Mouse (Mus musculus) limb, embryonic 11.5 days (tissue): ENCODE measurements around the gene Cdk13. TPM values are rescaled to one million over a fixed set of nuclear protein-coding genes. Genes with fewer than 3 reads are reported as not detected.

ENCODE experiments used
- ATAC-seq: fragments of 200-750 bp; cut with Nextera tagmentation; 2 replicates; pipeline ENCODE4 v1.8.0; 2017; ENCODE audit warnings: low read depth; ENCODE audit not compliant: insufficient number of reproducible peaks, low FRiP score, low TSS enrichment
- DNase-seq: peaks from one replicate; pipeline ENCODE4 v3.0.0-alpha.2; 2015; ENCODE audit warnings: low spot score
- H3K27ac ChIP-seq: fragments of 300-500 bp; sonication (generic); replicated peaks from 2 replicates; pipeline ENCODE4 v1.5.1; 2014; ENCODE audit warnings: low read depth, mild to moderate bottlenecking, low read length
- H3K27me3 ChIP-seq: fragments of 300-500 bp; sonication (generic); 2 replicates; pipeline ENCODE4 v1.6.1; 2014; ENCODE audit warnings: mild to moderate bottlenecking, low read length, mixed read lengths; ENCODE audit not compliant: control insufficient read depth, insufficient read depth
- H3K36me3 ChIP-seq: fragments of 300-500 bp; sonication (generic); 2 replicates; pipeline ENCODE4 v1.6.1; 2014; ENCODE audit warnings: mild to moderate bottlenecking, low read length, moderate library complexity, mixed read lengths; ENCODE audit not compliant: control insufficient read depth, insufficient read depth
- H3K4me1 ChIP-seq: fragments of 300-500 bp; sonication (generic); 2 replicates; pipeline ENCODE4 v1.6.1; 2014; ENCODE audit warnings: low read length, mixed read lengths; ENCODE audit not compliant: control insufficient read depth, insufficient read depth
- H3K4me2 ChIP-seq: fragments of 300-500 bp; sonication (generic); 2 replicates; pipeline ENCODE4 v1.6.1; 2014; ENCODE audit warnings: low read depth, mild to moderate bottlenecking, moderate library complexity; ENCODE audit not compliant: severe bottlenecking
- H3K4me3 ChIP-seq: fragments of 300-500 bp; sonication (generic); 2 replicates; pipeline ENCODE4 v1.5.1; 2014; ENCODE audit warnings: low read depth, low read length
- H3K9ac ChIP-seq: fragments of 300-500 bp; sonication (generic); 2 replicates; pipeline ENCODE4 v1.6.1; 2014; ENCODE audit warnings: mild to moderate bottlenecking, low read length
- H3K9me3 ChIP-seq: fragments of 300-500 bp; sonication (generic); 2 replicates; pipeline ENCODE4 v1.6.1; 2016; ENCODE audit warnings: low read length; ENCODE audit not compliant: control insufficient read depth
- WGBS: fragments of 180-500 bp; shearing (Covaris S2); extraction: QIAGEN DNeasy Blood & Tissue Kit; methylation state at CpG from one replicate; pipeline ENCODE4 v1.1.7; 2014; 5-methylcytosine and 5-hydroxymethylcytosine counted together
- polyA plus RNA-seq: library from polyadenylated mRNA; unstranded; fragments of >200 nt; fragmentation: Nextera tagmentation; extraction: Ambion mirVana; gene quantifications from 2 replicates; pipeline ENCODE4 v1.2.1, GENCODE M21; 2014

The Cdk13 gene
- 18.1 and 20.4 TPM in 2 replicates for polyA plus RNA-seq

DNA sequence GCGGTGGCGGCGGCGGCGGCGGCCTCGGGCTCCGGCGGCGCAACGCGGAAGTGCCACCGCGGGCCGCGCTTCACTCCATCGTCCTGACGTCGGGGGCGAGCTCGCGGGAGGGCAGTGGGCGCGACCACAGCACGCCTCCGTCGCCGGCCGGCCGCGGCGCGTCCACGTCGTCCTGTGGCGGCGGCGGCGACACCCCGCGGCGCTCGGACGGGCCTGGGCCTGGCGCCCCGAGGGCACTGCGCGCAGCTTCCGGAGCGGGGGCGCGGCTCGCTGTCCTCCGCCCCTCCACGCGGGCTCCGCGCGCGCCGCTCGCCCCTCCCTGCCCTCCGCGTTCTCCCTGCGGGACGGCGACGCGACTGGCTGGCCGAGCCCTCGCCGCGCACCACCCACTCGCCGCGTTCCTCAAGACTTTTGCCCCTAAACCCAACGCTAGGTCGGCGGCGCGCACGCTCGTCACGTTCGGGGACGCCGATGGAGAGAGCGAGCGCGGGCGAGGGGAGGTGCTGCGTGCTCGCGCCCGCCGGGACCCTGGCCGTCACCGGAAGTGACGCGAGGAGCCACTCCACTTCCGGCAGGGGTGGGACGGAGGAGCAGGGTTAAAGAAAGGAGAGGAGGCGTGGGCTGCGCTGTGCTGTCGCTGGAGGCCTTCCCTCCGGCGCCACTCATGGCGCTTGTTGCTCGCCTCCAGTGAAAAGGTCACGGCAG, at the start of gene Cdk13:
Gene Cdk13 (minus strand): TSS at position 189 of the 705 bp plus-strand sequence.
- H3K4me2 ChIP-seq = peak within 1 kb of the TSS; percentile 85
- peak; percentile 97 for ATAC-seq
- under 1% methylated on average over 90 of the region's 110 CpGs for WGBS
- 0 out of 2 replicates have a peak, but pooled peaks cover 2% of the 10 kb centered on the region for H3K9me3 ChIP-seq
- no peaks in the 10 kb centered on the region for H3K36me3 ChIP-seq
- H3K9ac ChIP-seq = peak within 1 kb of the TSS; percentile 95
- peaks cover 3% of the 10 kb centered on the region; the same call in 1 of the 2 replicates for H3K4me1 ChIP-seq
- no peaks in the 10 kb centered on the region for H3K27me3 ChIP-seq
- peak within 1 kb of the TSS; percentile 94 for H3K27ac ChIP-seq
- H3K4me3 ChIP-seq = peak within 1 kb of the TSS; percentile 97
- peak; percentile 99 for DNase-seq

DNA sequence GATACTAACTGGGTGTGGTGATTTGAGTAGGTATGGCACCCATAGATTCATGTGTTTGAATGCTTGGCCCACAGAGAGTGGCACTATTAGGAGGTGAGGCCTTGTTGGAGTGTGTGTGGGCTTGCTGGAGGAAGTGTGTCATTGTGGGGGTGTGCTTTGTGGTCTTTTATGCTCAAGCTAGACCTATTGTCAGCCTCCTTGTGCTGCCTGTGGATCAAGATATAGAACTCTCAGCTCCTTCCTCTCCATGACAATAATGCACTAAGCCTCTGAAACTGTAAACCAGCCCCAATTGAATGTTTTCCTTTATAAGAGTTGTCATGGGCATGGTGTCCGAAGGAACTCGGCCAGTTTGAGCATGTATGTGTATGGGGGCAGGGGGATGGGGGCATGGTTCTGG, 38.4 kb upstream of the Cdk13 start:
- no peaks in the 10 kb centered on the region for H3K36me3 ChIP-seq
- no peaks in the 10 kb centered on the region for H3K27me3 ChIP-seq
- no peak overlapping the region for H3K4me3 ChIP-seq
- DNase-seq = no peak
- H3K4me1 ChIP-seq = no peaks in the 10 kb centered on the region
- no peak for ATAC-seq
- H3K9me3 ChIP-seq = no peaks in the 10 kb centered on the region
- WGBS = 92% methylated on average over 2 of the region's 2 CpGs
- H3K9ac ChIP-seq = no peak overlapping the region
- no peak overlapping the region for H3K27ac ChIP-seq
- no peak overlapping the region for H3K4me2 ChIP-seq

DNA sequence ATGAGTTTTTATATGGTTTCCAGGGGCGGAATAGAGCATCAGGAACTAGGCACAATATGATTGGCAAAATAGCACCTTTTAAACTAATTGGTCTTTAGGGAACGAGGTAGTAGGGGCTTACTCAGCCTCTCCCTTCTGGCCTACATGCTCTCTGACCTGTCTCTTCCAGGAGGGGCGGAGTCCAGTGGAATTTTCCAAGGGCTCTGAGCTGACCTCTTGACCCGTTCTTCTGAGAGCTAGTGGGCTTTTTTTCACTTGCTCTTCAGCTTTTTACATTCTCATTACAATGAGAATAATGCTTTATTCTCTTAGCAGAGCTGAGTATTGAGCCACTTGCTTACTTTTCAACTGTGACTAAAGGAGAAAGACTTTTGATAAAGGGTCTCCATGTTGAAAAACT, 37.9 kb upstream of the Cdk13 start:
- WGBS = 58% methylated on average over 4 of the region's 4 CpGs
- ATAC-seq (no peak), DNase-seq (no peak)
- Histone ChIP-seq H3K27ac (no peak overlapping the region), H3K36me3 (no peaks in the 10 kb centered on the region), H3K9ac (no peak overlapping the region), H3K4me3 (no peak overlapping the region), H3K27me3 (no peaks in the 10 kb centered on the region), H3K4me1 (no peaks in the 10 kb centered on the region), H3K4me2 (no peak overlapping the region), H3K9me3 (no peaks in the 10 kb centered on the region)

DNA sequence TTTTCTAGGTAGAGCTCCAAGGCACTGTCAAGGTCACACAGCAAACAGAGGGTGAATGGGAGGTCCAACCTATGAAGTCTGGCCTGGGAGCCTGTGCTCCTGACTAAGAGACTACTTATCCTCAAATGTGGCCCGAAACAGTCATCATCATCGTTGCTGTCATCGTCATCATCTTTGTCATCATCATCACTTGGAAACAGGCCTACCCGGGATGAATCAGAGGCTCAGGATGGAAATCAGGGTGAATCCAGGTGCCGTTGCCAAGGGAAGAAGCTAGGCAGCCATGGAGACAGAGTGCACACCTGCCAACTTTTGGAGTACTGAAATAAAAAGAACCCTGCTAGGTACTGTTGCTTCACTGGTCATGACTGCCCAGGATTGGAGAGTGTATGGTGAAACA, 34.2 kb upstream of the Cdk13 start:
- H3K4me1 ChIP-seq = no peaks in the 10 kb centered on the region
- no peak for ATAC-seq
- 87% methylated on average over 5 of the region's 5 CpGs for WGBS

DNA sequence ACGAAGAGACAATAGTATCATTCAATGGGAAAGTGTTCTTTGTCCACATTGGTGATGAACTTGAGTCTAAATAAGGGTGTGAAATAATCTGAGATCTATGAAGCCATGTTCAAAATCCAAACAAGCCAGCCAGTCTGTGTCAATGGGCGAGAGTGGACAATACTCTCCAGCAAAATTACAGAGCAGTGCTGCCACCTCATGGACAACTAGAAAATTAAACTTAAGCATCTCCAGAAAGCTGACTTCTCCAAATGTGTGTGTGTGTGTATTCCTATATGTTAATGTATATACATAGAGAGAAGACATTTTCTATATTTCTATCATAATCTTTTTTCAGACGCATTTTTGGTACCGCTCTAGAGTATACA, 33.6 kb upstream of the Cdk13 start:
- no peaks in the 10 kb centered on the region for H3K9me3 ChIP-seq
- DNase-seq = peak; percentile 77
- H3K27me3 ChIP-seq = no peaks in the 10 kb centered on the region
- H3K36me3 ChIP-seq = no peaks in the 10 kb centered on the region
- 34% methylated on average over 4 of the region's 4 CpGs for WGBS
- H3K4me1 ChIP-seq = no peaks in the 10 kb centered on the region
- no peak overlapping the region for H3K9ac ChIP-seq
- ATAC-seq = peak; percentile 60; the same call in 1 of the 2 replicates
- no peak overlapping the region for H3K27ac ChIP-seq
- H3K4me3 ChIP-seq = no peak overlapping the region
- no peak overlapping the region for H3K4me2 ChIP-seq

More for the DNA sequence above, 34.2 kb upstream of the Cdk13 start:
- no peaks in the 10 kb centered on the region for H3K27me3 ChIP-seq
- DNase-seq = no peak
- H3K36me3 ChIP-seq = no peaks in the 10 kb centered on the region
- H3K9ac ChIP-seq = no peak overlapping the region
- H3K4me3 ChIP-seq = no peak overlapping the region
- H3K9me3 ChIP-seq = no peaks in the 10 kb centered on the region
- no peak overlapping the region for H3K4me2 ChIP-seq
- H3K27ac ChIP-seq = no peak overlapping the region

DNA sequence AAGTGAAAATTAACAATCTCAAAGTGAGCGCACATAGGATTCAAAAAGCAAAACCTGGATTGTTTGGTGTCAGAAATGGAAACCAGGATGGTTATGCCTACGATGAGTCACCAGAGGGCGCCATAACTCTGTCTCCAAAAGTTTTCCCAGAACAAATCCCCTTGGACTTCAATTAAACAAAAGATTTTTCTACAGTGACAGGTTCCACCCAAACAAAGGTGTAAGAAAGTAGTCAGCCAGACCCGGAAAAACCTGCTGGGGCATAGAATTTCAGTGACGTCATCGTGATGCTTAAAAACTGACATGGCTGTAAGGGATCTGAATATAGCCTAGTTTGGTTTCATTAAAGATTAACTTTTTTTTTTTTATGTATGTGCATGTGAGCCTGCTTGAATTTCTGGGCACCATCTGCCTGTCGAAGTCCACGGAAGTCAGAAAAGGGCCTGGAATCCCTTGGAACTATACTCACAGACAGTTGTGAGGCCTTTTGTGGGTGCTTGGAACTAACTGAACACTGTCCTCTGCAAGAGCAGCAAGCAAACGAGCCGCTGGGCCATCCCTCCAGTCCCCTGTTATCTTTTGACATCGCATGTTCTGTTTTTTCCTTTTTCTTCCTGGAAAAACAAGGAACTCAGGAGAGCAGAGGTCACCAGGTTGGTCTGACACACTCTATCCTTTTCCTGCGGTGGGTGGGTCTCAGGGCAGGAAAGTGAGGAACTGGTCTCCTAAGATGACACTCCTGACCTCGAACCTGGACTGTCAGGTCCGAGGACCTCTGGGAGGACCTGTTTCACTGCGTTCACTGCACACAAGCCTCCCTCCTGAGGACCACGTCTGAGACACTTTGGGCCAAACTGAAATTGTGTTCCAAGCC, 33.0 kb upstream of the Cdk13 start:
- no peaks in the 10 kb centered on the region for H3K36me3 ChIP-seq
- H3K4me3 ChIP-seq = no peak overlapping the region
- WGBS = 47% methylated on average over 16 of the region's 16 CpGs
- ATAC-seq = peak; percentile 26; the same call in 1 of the 2 replicates
- peak; percentile 64 for DNase-seq
- H3K27me3 ChIP-seq = no peaks in the 10 kb centered on the region
- no peak overlapping the region for H3K27ac ChIP-seq
- no peak overlapping the region for H3K9ac ChIP-seq
- no peak overlapping the region for H3K4me2 ChIP-seq
- H3K9me3 ChIP-seq = no peaks in the 10 kb centered on the region
- no peaks in the 10 kb centered on the region for H3K4me1 ChIP-seq

DNA sequence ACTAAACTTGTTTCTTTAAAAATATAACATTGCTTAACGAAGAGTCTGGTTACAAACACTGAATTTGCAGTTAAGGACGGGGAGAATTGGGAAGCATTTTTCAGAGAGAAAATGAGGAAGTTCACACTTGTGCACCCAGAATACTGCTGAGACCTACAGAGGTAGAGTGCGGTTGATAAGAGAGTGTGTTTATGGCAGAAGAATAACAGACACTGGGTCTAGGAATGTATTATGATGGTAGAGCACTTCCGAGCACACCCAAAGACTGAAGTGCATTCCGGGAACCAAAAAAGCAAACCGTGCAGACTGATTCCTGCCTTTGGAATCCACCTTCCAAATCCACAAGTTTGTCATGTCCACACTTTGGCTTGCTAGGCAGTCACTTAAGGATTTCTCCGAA, 31.9 kb upstream of the Cdk13 start:
- DNase-seq (no peak), ATAC-seq (no peak)
- no peaks in the 10 kb centered on the region for H3K27me3 ChIP-seq
- no peak overlapping the region for H3K9ac ChIP-seq
- 86% methylated on average over 7 of the region's 7 CpGs for WGBS
- no peaks in the 10 kb centered on the region for H3K9me3 ChIP-seq
- no peak overlapping the region for H3K4me2 ChIP-seq
- H3K4me3 ChIP-seq = no peak overlapping the region
- H3K36me3 ChIP-seq = no peaks in the 10 kb centered on the region
- H3K4me1 ChIP-seq = no peaks in the 10 kb centered on the region
- H3K27ac ChIP-seq = no peak overlapping the region

DNA sequence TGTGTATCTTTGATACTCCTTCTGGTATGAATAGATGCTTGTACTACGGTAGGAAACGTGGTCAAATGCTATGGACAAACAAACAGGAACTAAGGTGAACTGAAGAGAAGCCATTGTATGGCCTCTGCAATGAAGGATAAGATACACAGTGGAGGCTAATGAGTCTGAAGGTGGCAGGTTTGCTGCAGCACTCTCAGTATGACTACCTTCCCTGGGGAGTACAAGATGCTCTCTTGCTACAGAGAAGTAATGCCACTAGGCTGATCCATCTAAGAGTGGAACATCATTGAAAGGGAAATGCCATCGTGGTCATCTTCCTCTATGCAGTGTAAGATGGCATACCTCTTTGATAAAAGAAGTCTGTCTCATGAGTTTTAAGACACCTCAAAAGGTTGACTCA, 28.0 kb upstream of the Cdk13 start:
- no peak overlapping the region for H3K9ac ChIP-seq
- H3K4me3 ChIP-seq = no peak overlapping the region
- H3K4me1 ChIP-seq = no peaks in the 10 kb centered on the region
- DNase-seq (no peak), ATAC-seq (no peak)
- H3K36me3 ChIP-seq = no peaks in the 10 kb centered on the region
- H3K27me3 ChIP-seq = no peaks in the 10 kb centered on the region
- 71% methylated on average over 3 of the region's 3 CpGs for WGBS
- H3K27ac ChIP-seq = no peak overlapping the region
- no peak overlapping the region for H3K4me2 ChIP-seq
- H3K9me3 ChIP-seq = no peaks in the 10 kb centered on the region
